Mouse (Mus musculus): ENCODE measurements around the gene Unc79. TPM values are rescaled to one million over a fixed set of nuclear protein-coding genes. Genes with fewer than 3 reads are reported as not detected.

The Unc79 gene
- polyA plus RNA-seq, 1 experiment from 2014 or later: 2.1 TPM

DNA sequence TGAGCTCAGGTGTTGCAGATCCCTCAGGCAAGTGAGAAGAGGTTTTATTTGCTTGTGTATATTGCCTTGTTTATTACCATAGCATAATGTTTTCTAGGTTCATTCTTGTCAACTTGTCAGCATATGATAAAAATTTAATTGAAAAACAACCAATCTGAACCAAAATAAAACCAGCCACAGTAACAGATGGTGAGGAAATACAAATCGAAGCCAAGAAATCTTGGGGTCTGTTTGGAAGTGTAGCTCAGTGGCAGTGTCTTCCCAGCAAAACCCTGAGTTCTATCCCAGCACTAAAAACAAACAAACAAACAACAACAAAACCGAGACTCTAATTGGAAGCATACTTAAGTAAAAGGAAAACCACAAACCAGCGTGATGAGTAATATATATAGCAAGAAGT lies 131.4 kb downstream of the Unc79 start:
- WGBS: 79% methylated on average over 3 of the region's 3 CpGs
- no peak overlapping the region for H3K27ac ChIP-seq (ENCODE audit: low read depth, low read length)
- no peak overlapping the region for H3K4me2 ChIP-seq (ENCODE audit: low read depth, low read length, severe bottlenecking)
- no peak overlapping the region for H3K9ac ChIP-seq (ENCODE audit: low read length)
- no peak overlapping the region for H3K4me3 ChIP-seq (ENCODE audit: low read depth, low read length)
- H3K36me3 ChIP-seq (ENCODE audit: control insufficient read depth, insufficient read depth, low read length): no peaks in the 10 kb centered on the region
- DNase-seq (ENCODE audit: low spot score) (no peak), ATAC-seq (replicated peaks; ENCODE audit: low FRiP score) (no peak)
- no peaks in the 10 kb centered on the region for H3K4me1 ChIP-seq (replicated peaks; ENCODE audit: control insufficient read depth, insufficient read depth, low read length)
- H3K9me3 ChIP-seq (ENCODE audit: control insufficient read depth, low read length): no peaks in the 10 kb centered on the region
- no peaks in the 10 kb centered on the region for H3K27me3 ChIP-seq (ENCODE audit: control insufficient read depth, insufficient read depth, low read length)

GRCm38 (mm10) chr12:103091831-103092230 lies 143.2 kb downstream of the Unc79 start:
- WGBS: 87% methylated on average over 6 of the region's 6 CpGs
- Histone ChIP-seq H3K27me3 (ENCODE audit: control insufficient read depth, insufficient read depth, low read length) (no peaks in the 10 kb centered on the region), H3K4me2 (ENCODE audit: low read depth, low read length, severe bottlenecking) (no peak overlapping the region), H3K9ac (ENCODE audit: low read length) (no peak overlapping the region), H3K4me1 (replicated peaks; ENCODE audit: control insufficient read depth, insufficient read depth, low read length) (no peaks in the 10 kb centered on the region), H3K27ac (ENCODE audit: low read depth, low read length) (no peak overlapping the region), H3K4me3 (ENCODE audit: low read depth, low read length) (no peak overlapping the region), H3K9me3 (ENCODE audit: control insufficient read depth, low read length) (no peaks in the 10 kb centered on the region), H3K36me3 (ENCODE audit: control insufficient read depth, insufficient read depth, low read length) (no peaks in the 10 kb centered on the region)
- no peak for DNase-seq (ENCODE audit: low spot score)
- no peak for ATAC-seq (replicated peaks; ENCODE audit: low FRiP score)

- no peak overlapping the region for H3K4me2 ChIP-seq (ENCODE audit: low read depth, low read length, severe bottlenecking)
- 90% methylated on average over 5 of the region's 5 CpGs for WGBS
- H3K27me3 ChIP-seq (ENCODE audit: control insufficient read depth, insufficient read depth, low read length): no peaks in the 10 kb centered on the region
- no peak for DNase-seq (ENCODE audit: low spot score)
- no peak overlapping the region for H3K4me3 ChIP-seq (ENCODE audit: low read depth, low read length)
- no peaks in the 10 kb centered on the region for H3K4me1 ChIP-seq (replicated peaks; ENCODE audit: control insufficient read depth, insufficient read depth, low read length)
- H3K9me3 ChIP-seq (ENCODE audit: control insufficient read depth, low read length): no peaks in the 10 kb centered on the region
- no peaks in the 10 kb centered on the region for H3K36me3 ChIP-seq (ENCODE audit: control insufficient read depth, insufficient read depth, low read length)
- no peak overlapping the region for H3K27ac ChIP-seq (ENCODE audit: low read depth, low read length)
- ATAC-seq (replicated peaks; ENCODE audit: low FRiP score): no peak
- H3K9ac ChIP-seq (ENCODE audit: low read length): no peak overlapping the region
These were observed 146.5 kb downstream of the Unc79 start for GRCm38 (mm10) chr12:103095160-103095559.

GRCm38 (mm10) chr12:103099185-103099584 lies 150.5 kb downstream of the Unc79 start:
- Histone ChIP-seq H3K27me3 (ENCODE audit: control insufficient read depth, insufficient read depth, low read length) (no peaks in the 10 kb centered on the region), H3K4me3 (ENCODE audit: low read depth, low read length) (no peak overlapping the region), H3K9me3 (ENCODE audit: control insufficient read depth, low read length) (no peaks in the 10 kb centered on the region), H3K4me1 (replicated peaks; ENCODE audit: control insufficient read depth, insufficient read depth, low read length) (no peaks in the 10 kb centered on the region), H3K36me3 (ENCODE audit: control insufficient read depth, insufficient read depth, low read length) (no peaks in the 10 kb centered on the region), H3K27ac (ENCODE audit: low read depth, low read length) (no peak overlapping the region), H3K9ac (ENCODE audit: low read length) (no peak overlapping the region), H3K4me2 (ENCODE audit: low read depth, low read length, severe bottlenecking) (no peak overlapping the region)
- DNase-seq (ENCODE audit: low spot score) (no peak), ATAC-seq (replicated peaks; ENCODE audit: low FRiP score) (no peak)
- 74% methylated on average over 1 of the region's 1 CpGs for WGBS

DNA sequence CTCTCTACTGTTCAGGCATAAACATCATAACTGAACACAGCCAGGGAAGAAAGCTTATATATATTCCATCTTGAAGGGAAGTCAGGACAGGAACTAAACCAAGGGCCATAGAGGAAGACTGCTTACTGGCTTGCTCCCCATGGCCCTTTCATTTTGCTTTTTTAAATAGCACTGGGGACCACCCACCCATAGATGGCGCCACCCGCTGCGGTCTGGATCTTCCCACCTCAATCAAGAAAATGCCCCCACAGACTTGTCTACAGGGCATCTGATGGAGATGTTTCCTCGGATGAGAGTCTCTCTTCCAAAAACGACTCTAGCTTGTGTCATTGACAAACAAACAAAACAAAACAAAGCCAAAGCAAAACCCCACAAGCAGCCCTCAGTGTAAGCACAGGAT lies 151.4 kb downstream of the Unc79 start:
- no peaks in the 10 kb centered on the region for H3K9me3 ChIP-seq (ENCODE audit: control insufficient read depth, low read length)
- 59% methylated on average over 5 of the region's 5 CpGs for WGBS
- no peak overlapping the region for H3K4me3 ChIP-seq (ENCODE audit: low read depth, low read length)
- H3K9ac ChIP-seq (ENCODE audit: low read length): no peak overlapping the region
- H3K4me2 ChIP-seq (ENCODE audit: low read depth, low read length, severe bottlenecking): no peak overlapping the region
- DNase-seq (ENCODE audit: low spot score): no peak
- no peaks in the 10 kb centered on the region for H3K36me3 ChIP-seq (ENCODE audit: control insufficient read depth, insufficient read depth, low read length)
- H3K27me3 ChIP-seq (ENCODE audit: control insufficient read depth, insufficient read depth, low read length): no peaks in the 10 kb centered on the region
- no peak overlapping the region for H3K27ac ChIP-seq (ENCODE audit: low read depth, low read length)
- no peak for ATAC-seq (replicated peaks; ENCODE audit: low FRiP score)
- no peaks in the 10 kb centered on the region for H3K4me1 ChIP-seq (replicated peaks; ENCODE audit: control insufficient read depth, insufficient read depth, low read length)

DNA sequence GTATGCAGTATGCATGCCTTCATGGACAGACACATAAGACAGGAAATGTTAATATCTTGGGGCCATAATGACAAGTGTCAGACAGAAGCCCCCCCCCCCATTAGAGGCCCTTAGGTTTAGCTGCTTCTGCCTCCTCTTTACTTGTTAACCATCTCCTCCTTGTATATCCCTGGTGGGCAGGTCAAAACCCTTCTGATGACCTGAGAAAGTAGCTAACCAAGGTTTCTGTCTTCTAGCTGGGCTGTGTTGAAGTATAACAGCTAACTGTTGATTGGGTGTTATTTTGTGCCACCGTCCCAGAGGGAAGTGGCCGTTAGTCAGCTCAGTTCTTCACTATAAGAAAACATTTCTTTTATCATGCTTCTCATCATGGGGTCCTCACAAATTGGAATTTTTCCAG lies 154.4 kb downstream of the Unc79 start:
- Histone ChIP-seq H3K4me2 (ENCODE audit: low read depth, low read length, severe bottlenecking) (no peak overlapping the region), H3K4me3 (ENCODE audit: low read depth, low read length) (no peak overlapping the region), H3K9ac (ENCODE audit: low read length) (no peak overlapping the region), H3K36me3 (ENCODE audit: control insufficient read depth, insufficient read depth, low read length) (no peaks in the 10 kb centered on the region), H3K4me1 (replicated peaks; ENCODE audit: control insufficient read depth, insufficient read depth, low read length) (no peaks in the 10 kb centered on the region), H3K27me3 (ENCODE audit: control insufficient read depth, insufficient read depth, low read length) (no peaks in the 10 kb centered on the region), H3K27ac (ENCODE audit: low read depth, low read length) (no peak overlapping the region), H3K9me3 (ENCODE audit: control insufficient read depth, low read length) (no peaks in the 10 kb centered on the region)
- DNase-seq (ENCODE audit: low spot score) (no peak), ATAC-seq (replicated peaks; ENCODE audit: low FRiP score) (no peak)
- 55% methylated on average over 2 of the region's 2 CpGs for WGBS

GRCm38 (mm10) chr12:103103601-103104000 lies 154.9 kb downstream of the Unc79 start:
- 14% methylated on average over 5 of the region's 5 CpGs for WGBS
- no peaks in the 10 kb centered on the region for H3K4me1 ChIP-seq (replicated peaks; ENCODE audit: control insufficient read depth, insufficient read depth, low read length)
- H3K9me3 ChIP-seq (ENCODE audit: control insufficient read depth, low read length): no peaks in the 10 kb centered on the region
- DNase-seq (ENCODE audit: low spot score) (peak; percentile 52), ATAC-seq (replicated peaks; ENCODE audit: low FRiP score) (no peak)
- H3K4me2 ChIP-seq (ENCODE audit: low read depth, low read length, severe bottlenecking): no peak overlapping the region
- H3K4me3 ChIP-seq (ENCODE audit: low read depth, low read length): no peak overlapping the region
- H3K9ac ChIP-seq (ENCODE audit: low read length): no peak overlapping the region
- H3K36me3 ChIP-seq (ENCODE audit: control insufficient read depth, insufficient read depth, low read length): no peaks in the 10 kb centered on the region
- no peak overlapping the region for H3K27ac ChIP-seq (ENCODE audit: low read depth, low read length)
- H3K27me3 ChIP-seq (ENCODE audit: control insufficient read depth, insufficient read depth, low read length): no peaks in the 10 kb centered on the region

GRCm38 (mm10) chr12:103109301-103109700 lies 160.6 kb downstream of the Unc79 start:
- Histone ChIP-seq H3K9me3 (ENCODE audit: control insufficient read depth, low read length) (no peaks in the 10 kb centered on the region), H3K27ac (ENCODE audit: low read depth, low read length) (no peak overlapping the region), H3K27me3 (ENCODE audit: control insufficient read depth, insufficient read depth, low read length) (no peaks in the 10 kb centered on the region), H3K4me2 (ENCODE audit: low read depth, low read length, severe bottlenecking) (no peak overlapping the region), H3K4me3 (ENCODE audit: low read depth, low read length) (no peak overlapping the region), H3K9ac (ENCODE audit: low read length) (no peak overlapping the region), H3K36me3 (ENCODE audit: control insufficient read depth, insufficient read depth, low read length) (no peaks in the 10 kb centered on the region), H3K4me1 (replicated peaks; ENCODE audit: control insufficient read depth, insufficient read depth, low read length) (no peaks in the 10 kb centered on the region)
- ATAC-seq (replicated peaks; ENCODE audit: low FRiP score): no peak
- no peak for DNase-seq (ENCODE audit: low spot score)
- WGBS: 94% methylated on average over 7 of the region's 7 CpGs

DNA sequence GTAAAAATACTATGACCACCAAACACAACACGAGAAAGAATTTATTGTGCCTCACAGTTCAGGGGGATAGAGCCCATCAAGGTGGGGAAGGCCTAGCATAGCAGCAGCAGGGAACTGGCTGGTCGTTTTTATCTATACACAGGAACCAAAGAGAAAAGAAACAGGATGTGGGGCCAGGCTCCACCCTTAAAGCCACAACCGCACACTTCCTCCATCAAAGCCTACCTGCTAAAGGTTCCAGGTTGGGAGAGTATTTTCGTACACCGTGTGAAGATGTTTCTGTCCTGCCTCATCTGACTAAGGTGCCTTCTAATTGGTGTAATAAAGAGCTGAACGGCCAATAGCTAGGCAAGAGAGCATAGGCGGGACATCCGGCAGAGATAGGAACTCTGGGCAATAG lies 168.0 kb downstream of the Unc79 start:
- Histone ChIP-seq H3K4me2 (ENCODE audit: low read depth, low read length, severe bottlenecking) (no peak overlapping the region), H3K9ac (ENCODE audit: low read length) (no peak overlapping the region), H3K4me3 (ENCODE audit: low read depth, low read length) (no peak overlapping the region), H3K27me3 (ENCODE audit: control insufficient read depth, insufficient read depth, low read length) (no peaks in the 10 kb centered on the region), H3K9me3 (ENCODE audit: control insufficient read depth, low read length) (no peaks in the 10 kb centered on the region), H3K4me1 (replicated peaks; ENCODE audit: control insufficient read depth, insufficient read depth, low read length) (no peaks in the 10 kb centered on the region), H3K27ac (ENCODE audit: low read depth, low read length) (no peak overlapping the region), H3K36me3 (ENCODE audit: control insufficient read depth, insufficient read depth, low read length) (no peaks in the 10 kb centered on the region)
- no peak for DNase-seq (ENCODE audit: low spot score)
- no peak for ATAC-seq (replicated peaks; ENCODE audit: low FRiP score)
- 89% methylated on average over 8 of the region's 8 CpGs for WGBS
